Mouse (Mus musculus): ENCODE measurements around the gene Sync.

Gene Sync

DNA sequence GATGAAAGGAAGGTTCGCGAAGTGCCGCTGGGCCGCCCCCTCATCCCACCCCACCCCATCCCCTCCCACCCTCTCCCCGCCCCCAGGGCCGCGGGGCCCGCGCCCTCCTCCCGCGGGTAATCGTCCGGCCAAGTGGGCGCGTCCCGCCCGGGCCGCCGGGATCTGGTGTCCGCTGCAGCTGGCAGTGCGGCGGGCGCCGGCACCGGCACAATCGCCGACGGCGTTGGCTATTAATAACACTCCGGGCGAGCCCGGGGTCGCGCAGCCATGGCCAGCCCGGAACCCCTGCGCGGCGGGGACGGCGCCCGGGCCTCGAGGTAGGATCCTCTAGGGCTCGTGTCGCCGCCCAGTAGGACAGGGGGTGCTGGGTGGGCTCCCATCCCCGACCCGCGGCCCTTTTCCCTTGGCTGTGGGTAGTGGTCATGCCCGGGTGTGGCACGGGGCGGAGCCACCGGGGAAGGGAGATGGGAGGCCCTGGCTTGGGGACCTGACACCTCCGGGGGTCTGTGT lies at the start of gene Sync:
Gene Sync (plus strand): TSS at position 146 of the 510 bp plus-strand sequence.
- DNase-seq (ENCODE audit: low read depth, low spot score): peak; percentile 32

DNA sequence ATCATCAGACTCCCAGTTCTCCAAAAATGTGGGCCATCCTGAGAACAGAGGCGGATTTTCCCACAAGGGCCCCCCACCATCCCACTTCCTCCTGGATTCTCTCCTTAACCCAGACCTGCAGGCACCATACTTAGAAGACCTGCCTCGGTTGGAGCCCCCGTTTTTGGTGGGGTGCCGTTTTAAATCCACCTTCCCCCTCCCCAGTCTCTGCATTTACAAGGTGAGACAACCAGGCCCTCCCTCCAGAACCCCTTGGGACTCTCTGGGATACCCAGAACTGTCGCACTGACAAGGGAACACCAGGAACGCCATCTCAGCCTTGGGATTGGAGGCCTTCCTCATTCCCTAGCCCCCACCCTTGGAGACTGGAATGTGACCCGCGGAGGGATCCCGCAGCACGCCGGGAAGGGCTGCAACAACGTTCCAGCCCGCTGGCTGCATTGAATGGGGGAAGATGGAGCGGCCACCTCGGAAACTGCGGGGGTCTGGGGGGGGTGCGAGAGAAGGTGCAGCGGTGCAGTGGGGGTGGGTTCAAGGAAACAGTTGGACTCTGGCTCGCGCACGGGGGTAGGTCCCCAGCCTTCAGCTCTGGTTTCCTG lies 49.5 kb upstream of the Sync start:
- peak; percentile 88 for DNase-seq (ENCODE audit: low read depth, low spot score)

DNA sequence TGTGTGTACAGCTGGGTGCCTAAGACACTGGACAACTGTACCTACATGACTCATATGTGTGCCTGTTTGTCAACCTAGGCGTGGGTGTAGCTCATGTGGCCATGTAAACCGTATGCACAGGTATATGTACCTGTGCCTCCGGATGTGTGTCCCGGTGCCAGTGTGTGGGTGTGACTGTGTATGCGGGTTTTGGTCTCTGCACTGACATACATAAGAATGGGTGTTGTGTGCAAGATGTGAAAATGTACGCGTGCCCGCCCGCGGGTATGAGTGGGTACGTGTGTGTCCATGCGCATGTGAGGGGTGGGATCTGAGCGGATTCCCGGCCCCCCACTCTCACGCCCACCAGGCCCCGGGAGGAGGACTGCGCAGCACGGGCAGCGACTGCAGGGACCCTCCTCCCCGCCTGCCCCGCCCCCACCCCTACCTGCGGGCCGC lies 48.8 kb upstream of the Sync start:
- DNase-seq (ENCODE audit: low read depth, low spot score): peak; percentile 59

DNA sequence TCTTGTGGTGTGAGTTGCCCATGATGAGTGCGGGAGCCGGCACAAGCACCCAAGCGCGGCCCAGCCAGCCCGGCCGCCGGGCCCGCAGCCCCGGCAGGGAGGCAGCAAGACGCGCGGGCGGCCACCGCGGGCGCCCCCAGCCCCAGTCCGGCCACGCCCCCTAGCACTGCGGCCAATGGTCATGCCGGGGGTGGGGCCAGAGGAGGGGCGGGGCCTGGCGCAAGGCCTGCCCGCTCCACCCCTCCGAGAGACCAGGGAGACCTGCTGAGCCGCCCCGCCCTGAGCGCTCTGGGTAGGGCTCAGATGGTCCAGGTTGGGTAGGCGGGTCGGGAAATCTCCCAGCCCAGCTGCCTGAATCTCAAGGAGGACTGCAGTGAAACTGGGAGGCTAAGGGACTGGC lies 48.3 kb upstream of the Sync start:
- DNase-seq (ENCODE audit: low read depth, low spot score): peak; percentile 94

DNA sequence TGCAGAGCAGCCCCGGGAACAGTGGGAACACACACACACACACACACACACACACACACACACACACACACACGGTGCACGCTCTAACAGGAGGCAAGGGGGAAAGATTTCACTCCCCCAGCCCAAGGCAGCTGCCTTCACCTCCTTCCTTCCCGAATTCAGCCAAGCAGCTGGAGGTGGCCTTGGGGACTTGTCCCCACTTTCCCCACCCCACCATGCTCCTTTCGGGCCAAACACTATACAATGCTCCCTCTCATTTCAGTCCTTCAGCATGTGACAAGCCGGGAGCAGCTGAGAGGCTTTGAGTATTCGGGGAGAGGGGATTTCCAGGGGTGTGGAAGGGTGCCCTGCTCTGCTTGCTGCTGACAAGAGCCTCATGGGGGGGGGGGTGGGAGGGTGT lies 45.5 kb upstream of the Sync start:
- peak; percentile 17 for DNase-seq (ENCODE audit: low read depth, low spot score)

DNA sequence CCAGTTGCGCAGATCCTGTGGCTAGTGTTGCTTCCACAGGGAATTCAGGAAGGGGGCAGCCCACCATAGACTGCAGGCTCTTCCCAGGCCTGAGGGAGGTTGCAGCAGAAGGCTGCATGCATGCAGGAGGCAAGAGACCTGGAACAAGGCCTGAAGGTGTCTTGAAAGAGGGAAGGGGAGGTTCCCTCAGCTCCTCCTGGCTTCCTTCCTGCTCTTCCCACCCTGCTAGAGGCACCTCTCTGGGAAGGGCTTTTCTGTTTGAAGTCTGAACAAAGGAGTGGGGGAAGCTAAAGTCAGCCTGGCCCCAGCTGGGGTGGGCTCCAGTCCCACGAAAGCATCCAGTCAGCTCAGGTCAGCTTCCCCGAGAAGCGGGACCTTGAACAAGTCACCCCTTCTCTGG lies 45.1 kb upstream of the Sync start:
- DNase-seq (ENCODE audit: low read depth, low spot score): peak; percentile 71

DNA sequence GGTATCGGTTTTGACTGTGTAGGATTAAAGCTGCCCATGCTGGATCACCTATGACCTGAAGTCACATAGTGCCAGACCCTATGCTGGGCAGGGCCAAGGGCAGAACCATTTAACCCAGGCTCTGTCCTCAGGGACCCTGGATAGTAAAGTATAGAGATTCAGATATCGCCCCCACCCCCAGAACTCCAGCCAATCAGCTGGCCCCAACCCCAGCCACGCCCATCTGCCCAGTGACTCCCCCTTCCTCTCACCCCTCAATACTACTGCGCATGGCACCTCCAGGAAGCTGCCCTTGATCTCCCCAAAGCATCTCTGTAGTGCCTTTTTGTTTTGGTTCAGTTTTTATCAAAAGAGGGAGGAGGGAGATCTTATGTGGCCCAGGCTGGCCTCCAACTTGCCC lies 44.7 kb upstream of the Sync start:
- peak; percentile 80 for DNase-seq (ENCODE audit: low read depth, low spot score)

DNA sequence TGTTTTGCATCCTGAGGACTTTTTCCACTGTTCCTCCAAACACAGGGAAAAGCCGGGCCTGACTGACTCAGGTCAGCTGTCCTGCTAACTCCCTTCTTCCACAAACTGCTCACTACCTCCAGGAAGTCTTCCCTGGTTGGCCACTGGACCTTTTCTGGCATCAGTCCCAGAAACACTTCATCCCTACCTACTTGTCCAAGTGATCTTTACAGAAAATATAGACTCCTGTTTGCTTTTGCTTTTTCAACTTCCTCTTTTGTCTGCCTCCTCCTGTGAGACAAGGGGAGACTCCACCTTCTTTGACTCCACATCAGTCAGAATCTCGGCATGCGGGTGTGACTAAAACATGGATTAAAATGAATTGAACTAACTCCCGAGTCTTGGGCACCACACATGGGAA lies 42.6 kb upstream of the Sync start:
- DNase-seq (ENCODE audit: low read depth, low spot score): no peak

DNA sequence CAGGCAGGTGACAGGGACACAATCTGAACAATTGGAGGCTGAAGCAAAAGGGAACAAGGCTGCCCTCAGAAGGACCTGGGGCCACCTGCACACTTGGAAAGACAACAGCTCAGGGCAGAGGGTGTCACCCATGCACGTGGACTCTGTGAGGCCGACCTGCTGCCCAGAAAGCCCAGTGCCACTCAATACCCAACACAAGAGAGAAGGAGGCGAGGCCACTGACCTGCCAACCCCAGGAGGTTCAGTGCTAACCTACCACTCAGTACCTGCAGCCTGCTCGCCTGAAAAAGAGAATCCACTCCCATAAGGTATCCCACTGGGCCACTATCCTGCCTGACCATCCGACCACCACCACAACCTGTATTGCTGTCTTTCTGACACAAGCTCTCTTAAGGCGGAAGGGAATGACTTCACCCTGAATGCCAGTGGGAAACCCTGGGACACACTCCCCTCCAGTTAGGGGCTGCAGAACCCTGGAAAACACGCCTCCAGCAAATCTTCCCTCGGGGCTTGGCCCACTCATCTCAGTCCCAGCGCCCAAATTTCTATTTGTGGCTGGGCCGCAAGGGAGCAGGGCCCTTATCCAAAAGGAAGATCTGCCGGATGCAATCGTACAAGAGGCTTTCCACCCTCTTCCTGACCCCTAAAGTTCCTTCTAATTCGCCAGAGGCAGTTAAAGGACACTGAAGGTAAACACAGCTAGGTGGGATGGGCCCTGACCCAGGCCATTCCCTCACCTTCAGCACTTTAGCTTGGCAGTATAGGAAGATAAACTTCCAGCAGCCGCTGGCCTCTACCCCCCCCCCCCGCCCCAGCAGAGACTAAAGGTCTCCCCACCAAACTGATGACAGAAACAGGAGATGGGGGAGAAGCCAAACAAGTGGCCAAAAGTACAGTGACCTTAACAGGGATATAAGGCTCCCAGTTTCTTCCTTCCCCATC lies 40.8 kb upstream of the Sync start:
- no peak for DNase-seq (ENCODE audit: low read depth, low spot score)

DNA sequence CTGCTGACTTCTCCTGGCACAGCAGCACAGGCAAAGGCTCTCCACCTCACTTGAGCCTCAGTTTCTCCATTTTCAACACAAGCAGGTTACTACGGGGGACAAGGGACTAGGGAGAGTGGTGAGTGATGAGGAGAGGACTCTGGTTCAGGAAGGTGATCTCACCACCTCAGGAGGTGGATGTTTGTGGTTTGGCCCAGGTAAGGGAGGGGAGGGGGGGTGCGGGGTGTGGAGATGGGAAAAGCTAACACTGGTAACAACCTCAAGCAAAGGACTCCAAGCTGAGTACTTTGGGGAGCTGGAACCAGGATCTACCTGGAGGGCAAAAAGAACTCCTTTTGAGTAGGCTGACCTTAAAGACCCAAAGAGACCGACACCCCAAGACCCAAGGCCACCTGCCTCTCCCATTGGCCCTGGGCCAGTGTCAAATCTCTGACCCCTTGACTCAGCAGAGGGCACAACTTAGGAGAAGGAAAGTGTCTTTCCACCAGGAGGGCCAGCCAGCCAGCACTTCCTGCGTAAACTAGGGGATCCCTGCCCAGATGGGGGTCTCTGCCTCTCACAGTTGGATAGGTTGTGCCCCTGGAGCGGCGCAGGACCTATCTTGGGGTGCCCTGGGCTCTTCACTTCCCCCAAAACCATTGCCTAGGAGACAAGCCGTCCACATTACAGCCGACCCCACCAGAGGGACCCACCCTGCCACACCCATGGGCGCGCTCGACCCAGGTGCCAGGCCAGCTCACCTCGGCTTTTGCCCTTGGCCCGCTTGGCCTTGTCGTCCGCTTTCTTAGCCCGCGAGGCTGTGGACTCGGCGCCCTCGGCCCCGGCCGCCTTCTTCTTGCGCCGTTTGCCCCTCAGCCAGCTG lies 39.8 kb upstream of the Sync start:
- DNase-seq (ENCODE audit: low read depth, low spot score): no peak

DNA sequence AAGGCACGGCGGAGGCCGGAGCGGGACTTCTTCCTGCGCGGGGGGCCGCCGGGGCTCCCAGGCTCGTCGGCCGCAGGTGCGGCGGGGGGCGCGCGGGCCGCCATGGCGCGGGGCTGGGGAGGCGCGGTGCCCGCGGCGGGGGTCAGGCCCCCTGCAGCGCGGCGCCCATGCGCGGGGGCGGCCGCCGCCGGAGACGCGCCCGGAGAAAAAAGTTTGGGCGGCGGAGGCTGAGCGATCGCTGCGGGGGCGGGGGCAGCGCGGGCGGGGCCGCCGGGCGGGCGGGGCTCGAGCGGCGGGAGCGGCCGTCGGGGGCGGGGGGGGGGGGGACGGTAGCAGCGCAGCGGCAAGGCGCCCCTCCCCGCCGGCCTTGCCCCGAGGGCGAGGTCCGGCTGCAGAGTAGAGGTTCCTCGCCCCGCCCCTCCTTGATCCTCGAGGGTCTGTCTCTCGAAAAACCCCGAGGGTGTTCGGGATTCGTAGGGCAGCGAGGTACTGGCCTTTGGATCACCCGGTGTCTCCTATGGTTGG lies 39.1 kb upstream of the Sync start:
- peak; percentile 53 for DNase-seq (ENCODE audit: low read depth, low spot score)

DNA sequence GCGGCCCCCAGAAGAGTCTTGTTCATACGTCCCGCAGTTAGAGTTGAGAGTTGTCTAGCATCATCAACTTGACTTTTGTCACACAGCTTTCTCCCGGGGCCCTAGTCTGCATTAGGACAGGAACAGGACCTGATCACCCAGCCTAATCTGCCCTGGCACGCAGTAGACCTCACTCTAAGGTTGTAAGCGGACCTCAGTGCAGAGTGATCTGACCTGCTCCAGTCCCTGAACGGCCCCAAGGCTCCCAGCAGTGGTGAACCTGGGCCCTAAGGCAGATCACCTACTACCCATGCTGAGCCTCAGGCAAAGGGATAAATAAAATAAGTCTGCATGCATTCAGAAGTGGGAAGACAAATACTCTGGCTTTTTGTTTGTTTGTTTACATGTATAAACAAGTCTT lies 38.1 kb upstream of the Sync start:
- DNase-seq (ENCODE audit: low read depth, low spot score): no peak

DNA sequence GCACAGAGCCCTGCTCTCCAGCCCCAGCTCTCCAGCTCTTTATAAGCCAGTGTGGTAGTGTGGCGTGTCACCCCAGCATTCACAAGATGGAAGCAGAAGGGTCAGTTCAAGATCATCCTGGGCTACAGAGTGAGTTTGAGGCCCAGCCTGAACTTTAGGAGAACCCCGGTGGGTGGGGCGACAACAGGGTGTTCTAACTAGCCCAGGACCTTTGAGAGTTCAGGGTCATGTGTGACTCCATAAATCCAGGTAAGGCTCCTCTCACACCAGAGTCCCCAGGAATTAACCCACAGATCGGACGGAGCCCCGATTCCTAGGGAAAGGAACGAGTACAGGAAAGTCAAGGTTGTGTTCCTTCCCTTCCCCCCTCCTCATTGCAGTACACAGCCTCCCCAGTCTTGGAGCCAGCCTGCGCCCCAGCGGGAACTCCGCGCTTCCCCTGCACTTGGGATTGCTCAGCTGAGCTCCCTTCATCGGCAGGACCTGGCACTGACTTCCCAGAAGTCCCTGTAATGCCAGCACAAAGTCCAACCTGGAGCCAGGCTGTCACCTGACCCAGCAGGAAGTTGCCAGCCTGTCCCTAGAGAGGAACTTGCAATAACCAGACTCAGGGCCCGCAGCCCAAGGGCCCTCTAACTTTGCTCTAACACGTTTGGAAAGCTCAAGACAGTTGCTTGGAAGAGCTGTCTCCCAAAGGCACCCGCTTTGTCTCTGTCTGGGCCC lies 36.5 kb upstream of the Sync start:
- peak; percentile 46 for DNase-seq (ENCODE audit: low read depth, low spot score)

DNA sequence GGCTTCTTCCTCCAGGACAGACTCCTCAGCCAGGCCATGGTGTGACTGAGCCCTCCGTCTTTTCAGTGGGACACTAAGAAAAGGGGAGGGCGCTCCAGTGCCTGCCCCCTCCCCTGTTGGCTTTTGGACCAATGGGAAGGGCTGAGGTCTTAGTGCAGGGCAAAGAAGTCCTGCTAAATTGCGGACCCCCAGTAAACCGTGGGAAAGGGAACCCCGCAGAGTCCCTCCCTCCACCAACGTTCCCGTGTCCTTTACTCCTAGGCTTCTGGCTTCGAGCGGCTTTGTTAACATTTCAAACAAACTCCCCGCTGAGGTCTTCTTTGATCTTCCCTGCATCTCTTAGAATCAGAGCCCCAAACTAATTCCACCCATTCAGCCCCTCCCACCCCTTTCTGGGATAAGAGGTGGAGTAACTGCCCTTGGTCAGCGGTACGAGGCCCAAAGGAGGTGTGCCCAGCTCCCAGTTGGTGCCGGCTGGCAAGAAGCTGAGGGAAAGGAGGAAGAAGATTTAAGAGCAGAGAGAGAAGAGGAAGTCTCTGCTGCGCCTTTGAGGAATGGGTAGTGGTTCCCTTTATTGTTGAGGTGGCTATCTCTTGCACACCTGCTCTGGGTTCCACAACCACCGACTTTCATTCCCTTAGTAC lies 35.8 kb upstream of the Sync start:
- DNase-seq (ENCODE audit: low read depth, low spot score): peak; percentile 75

DNA sequence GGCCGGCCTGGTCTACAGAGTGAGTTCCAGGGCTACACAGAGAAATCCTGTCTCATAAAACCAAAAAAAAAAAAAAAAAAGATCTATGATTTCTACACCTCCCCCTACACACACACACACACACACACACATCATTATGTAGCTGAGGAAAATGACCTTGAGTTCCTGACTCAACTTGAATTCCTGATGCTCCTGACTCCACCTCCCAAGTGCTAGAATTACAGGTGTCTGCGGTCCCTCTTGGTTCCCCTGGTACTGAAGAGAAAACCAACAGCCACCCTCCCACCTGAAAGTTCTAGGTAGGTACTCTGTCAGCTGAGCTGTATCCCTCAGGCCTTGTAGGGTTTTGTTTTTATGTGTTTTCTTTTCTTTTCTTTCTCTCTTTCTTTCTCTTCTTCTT lies 34.9 kb upstream of the Sync start:
- no peak for DNase-seq (ENCODE audit: low read depth, low spot score)

DNA sequence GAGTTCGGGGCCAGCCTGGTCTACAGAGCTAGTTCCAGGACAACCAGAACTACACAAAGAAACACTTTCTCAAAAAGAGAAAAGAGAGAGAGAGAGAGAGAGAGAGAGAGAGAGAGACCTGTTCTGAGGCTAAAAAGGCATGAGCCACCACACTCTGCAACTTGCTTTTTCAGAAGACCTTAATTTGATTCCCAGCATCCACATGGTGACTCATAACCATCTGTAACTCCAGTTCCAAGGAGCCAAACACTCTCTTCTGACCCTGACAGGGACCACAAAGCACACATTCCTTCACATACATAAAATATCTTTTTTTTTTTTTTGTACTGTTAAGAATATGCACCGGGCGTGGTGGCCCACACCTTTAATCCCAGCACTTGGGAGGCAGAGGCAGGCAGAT lies 32.8 kb upstream of the Sync start:
- DNase-seq (ENCODE audit: low read depth, low spot score): no peak

DNA sequence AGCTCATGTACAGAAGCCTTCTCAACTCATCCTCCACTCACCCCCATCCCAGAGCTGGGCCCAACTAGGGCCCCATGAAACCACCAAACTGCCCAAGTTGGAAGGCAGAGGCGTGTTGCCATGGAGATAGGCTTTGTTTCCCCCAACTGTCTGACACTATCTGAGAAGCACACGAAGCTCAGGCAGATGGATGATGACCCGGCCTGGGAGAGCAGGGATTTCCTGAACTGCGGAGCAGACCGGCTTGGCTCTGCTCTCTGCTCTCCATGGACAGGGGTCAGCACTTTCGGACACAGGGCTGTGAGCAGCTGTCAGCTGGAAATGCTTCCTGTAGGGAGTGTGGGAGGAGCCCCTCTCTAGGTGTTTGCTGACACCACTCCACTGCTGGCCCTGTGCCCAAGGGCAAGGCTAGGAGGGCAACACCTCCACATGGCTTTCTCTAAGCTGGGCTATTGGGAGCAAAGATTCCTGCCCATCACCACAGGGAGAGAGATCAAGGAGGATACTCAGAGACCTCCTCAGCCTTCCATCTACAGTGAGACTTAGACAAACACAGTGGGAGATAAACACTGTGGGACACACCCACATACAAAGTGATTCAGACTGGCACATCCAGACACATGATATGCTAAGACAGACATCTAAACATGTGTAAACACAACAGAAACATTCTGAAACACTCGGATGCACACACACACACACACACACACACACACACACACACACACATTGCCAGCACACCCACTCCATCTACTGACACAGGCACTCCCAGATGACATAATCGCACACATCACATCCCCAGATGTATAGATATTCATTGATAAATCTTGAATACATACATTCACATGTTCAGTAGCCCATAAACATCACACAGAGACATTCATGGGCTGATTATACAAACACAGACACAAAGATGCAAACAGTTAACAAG lies 30.7 kb upstream of the Sync start:
- DNase-seq (ENCODE audit: low read depth, low spot score): no peak

DNA sequence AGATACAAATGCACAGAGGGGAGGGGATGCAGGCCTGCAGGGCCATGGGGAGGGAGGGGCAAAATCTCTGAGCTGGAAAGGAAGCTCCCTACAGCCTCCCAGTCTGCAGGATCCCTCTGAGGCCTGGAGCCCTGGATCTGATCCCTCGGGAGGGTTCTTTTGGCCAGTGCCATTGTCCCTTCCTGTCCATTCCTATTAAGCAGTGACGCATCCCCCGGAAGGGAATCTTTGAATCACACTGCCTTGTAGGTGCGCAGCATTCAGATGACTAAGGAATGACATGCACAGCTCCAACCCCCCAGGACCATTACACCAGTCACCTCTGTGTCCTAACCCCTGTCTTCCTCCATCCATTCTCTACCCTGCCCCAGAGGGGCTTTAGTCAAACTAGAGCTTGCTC lies 28.3 kb upstream of the Sync start:
- no peak for DNase-seq (ENCODE audit: low read depth, low spot score)

DNA sequence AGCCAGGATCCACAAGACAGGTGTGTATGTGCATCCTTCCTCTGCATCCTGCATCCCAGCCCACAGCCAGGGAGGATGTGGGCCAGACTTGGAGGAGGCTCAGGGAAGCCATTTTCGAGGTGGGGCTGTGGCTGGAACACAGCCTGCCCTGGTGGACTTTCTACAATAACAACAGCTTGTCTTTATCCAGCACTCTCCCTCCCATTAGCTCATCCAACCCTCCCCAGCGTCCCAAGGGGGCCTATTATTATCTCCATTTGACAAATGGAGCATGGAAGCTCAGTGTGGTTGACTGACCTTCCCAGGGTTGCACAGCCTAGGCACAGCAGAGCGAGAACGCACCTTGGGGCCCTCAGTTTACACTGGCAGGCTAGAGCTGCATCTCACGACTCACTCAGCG lies 26.7 kb upstream of the Sync start:
- DNase-seq (ENCODE audit: low read depth, low spot score): no peak

All from R1 (cell line).